Mouse (Mus musculus) neural tube, embryonic 14.5 days (tissue): ENCODE measurements around the gene Lrrc73. TPM values are rescaled to one million over a fixed set of nuclear protein-coding genes. Genes with fewer than 3 reads are reported as not detected.

ENCODE experiments used
- ATAC-seq: fragments of 200-750 bp; cut with Nextera tagmentation; 2 replicates; pipeline ENCODE4 v1.8.0; 2017; ENCODE audit warnings: low read depth, mild to moderate bottlenecking, moderate TSS enrichment, moderate library complexity
- H3K27ac ChIP-seq: fragments of 300-500 bp; sonication (generic); 2 replicates; pipeline ENCODE4 v1.5.1; 2014; ENCODE audit warnings: low read depth, mild to moderate bottlenecking, control low read depth, low read length, moderate library complexity, mixed read lengths
- H3K27me3 ChIP-seq: fragments of 300-500 bp; sonication (generic); 2 replicates; pipeline ENCODE4 v1.6.1; 2014; ENCODE audit warnings: low read length; ENCODE audit not compliant: control insufficient read depth, insufficient read depth
- H3K36me3 ChIP-seq: fragments of 300-500 bp; sonication (generic); 2 replicates; pipeline ENCODE4 v1.6.1; 2014; ENCODE audit warnings: low read length, mixed read lengths; ENCODE audit not compliant: control insufficient read depth, insufficient read depth
- H3K4me1 ChIP-seq: fragments of 300-500 bp; sonication (generic); 2 replicates; pipeline ENCODE4 v1.6.1; 2014; ENCODE audit warnings: low read length; ENCODE audit not compliant: control insufficient read depth, insufficient read depth
- H3K4me2 ChIP-seq: fragments of 300-500 bp; sonication (generic); 2 replicates; pipeline ENCODE4 v1.6.1; 2014; ENCODE audit warnings: mild to moderate bottlenecking, low read depth, low read length, control low read depth
- H3K4me3 ChIP-seq: fragments of 300-500 bp; sonication (generic); 2 replicates; pipeline ENCODE4 v1.5.1; 2014; ENCODE audit warnings: low read depth, low read length, control low read depth, mixed read lengths
- H3K9ac ChIP-seq: fragments of 300-500 bp; sonication (generic); replicated peaks from 2 replicates; pipeline ENCODE4 v1.6.1; 2014; ENCODE audit warnings: low read depth, mild to moderate bottlenecking, control low read depth, low read length, mixed read lengths
- H3K9me3 ChIP-seq: fragments of 300-500 bp; sonication (generic); 2 replicates; pipeline ENCODE4 v1.6.1; 2016; ENCODE audit warnings: low read length; ENCODE audit not compliant: control insufficient read depth
- WGBS: fragments of 180-500 bp; shearing (Covaris S2); extraction: QIAGEN DNeasy Blood & Tissue Kit; methylation state at CpG from one replicate; pipeline ENCODE4 v1.1.7; 2014; 5-methylcytosine and 5-hydroxymethylcytosine counted together
- polyA plus RNA-seq: library from polyadenylated mRNA; unstranded; fragments of >200 nt; fragmentation: Nextera tagmentation; extraction: Ambion mirVana; gene quantifications from 2 replicates; pipeline ENCODE4 v1.2.1, GENCODE M21; 2014

Lrrc73 gene
- 9.1 and 10.1 TPM in 2 replicates for polyA plus RNA-seq

DNA sequence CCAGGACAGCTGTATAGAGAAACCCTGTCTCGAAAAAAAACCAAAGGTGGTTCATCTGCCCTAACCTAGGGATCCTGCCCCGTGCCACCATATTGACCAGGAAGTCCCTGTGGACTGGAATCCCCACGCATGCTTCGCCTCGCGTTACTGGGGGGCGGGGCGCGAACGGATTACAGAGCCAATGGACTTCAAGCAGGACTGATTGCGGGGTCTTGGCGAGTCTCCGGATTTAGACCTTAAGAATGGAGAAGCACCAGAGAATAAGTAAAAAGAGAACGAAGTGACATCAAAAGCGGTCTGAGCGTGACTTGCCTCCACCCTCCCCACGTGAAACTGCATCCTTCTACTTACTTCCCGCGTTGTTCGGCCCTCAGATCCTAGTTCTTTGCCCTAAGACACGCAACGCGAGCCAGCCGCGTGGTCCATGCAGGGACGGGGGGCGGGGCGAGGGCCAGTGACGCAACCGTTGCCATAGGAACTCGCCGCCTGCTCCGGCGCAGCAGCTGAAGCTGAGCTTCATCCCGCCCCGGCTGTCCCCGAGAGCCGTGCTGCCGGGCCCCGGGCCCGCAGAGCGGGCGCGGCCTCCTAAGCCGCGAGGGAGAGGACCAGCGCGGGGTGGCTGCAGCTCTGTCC lies at the start of gene Lrrc73:
Lrrc73 (plus strand) TSS at position 80 of the 633 bp plus-strand sequence.
- Histone ChIP-seq H3K4me1 (peaks cover 23% of the 10 kb centered on the region), H3K9ac (peak within 1 kb of the TSS; percentile 82), H3K27ac (peak within 1 kb of the TSS; percentile 72), H3K27me3 (no peaks in the 10 kb centered on the region), H3K36me3 (peaks cover 20% of the 10 kb centered on the region; the same call in 1 of the 2 replicates), H3K4me2 (peak within 1 kb of the TSS; percentile 70), H3K4me3 (peak within 1 kb of the TSS; percentile 82), H3K9me3 (no peaks in the 10 kb centered on the region)
- ATAC-seq = peak; percentile 92
- 2% methylated on average over 40 of the region's 48 CpGs for WGBS

DNA sequence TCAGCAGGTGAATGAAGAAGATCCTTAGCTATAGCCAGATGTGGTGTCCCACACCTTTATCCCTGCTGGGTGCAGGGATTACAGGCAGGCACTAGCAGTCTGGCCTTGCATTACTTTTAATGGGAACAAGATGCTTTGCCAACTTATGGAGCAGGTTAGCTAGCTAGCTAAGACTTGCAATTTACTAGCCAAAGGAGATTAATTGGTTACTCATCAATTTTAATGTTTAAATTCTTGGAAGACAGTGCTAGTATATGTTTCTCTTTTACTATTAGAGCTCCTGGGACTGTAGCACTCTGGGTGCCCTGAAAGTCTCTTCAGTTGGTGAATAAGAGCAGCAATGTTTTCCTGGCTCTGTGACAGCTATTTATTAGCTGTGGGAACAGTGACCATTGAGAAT lies 46.7 kb upstream of the Lrrc73 start:
- ATAC-seq = no peak
- no peak overlapping the region for H3K9ac ChIP-seq

DNA sequence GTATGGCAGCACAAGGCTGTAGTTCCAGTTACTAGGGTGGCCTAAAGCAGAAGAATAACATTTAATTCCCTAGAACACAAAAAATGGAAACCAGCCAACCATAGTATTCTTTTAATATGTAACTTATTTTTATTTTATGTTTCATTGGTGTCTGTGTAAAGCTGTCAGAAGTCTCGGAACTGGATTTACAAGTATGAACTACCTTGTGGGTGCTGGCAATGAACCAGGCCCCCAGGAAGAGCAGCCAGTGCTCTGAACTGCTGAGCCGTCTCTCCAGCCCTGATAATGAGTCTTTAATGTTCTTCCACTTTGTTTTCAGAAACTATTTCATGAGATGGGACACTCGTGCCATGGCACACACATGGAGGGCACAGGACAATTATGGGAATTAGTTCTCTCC lies 42.8 kb upstream of the Lrrc73 start:
- no peaks in the 10 kb centered on the region for H3K9me3 ChIP-seq
- H3K4me1 ChIP-seq = no peaks in the 10 kb centered on the region
- H3K4me2 ChIP-seq = no peak overlapping the region
- peaks cover 62% of the 10 kb centered on the region for H3K36me3 ChIP-seq
- H3K27ac ChIP-seq = no peak overlapping the region
- H3K4me3 ChIP-seq = no peak overlapping the region
- no peaks in the 10 kb centered on the region for H3K27me3 ChIP-seq
- no peak for ATAC-seq
- no peak overlapping the region for H3K9ac ChIP-seq
- WGBS = 94% methylated on average over 3 of the region's 3 CpGs

More for the DNA sequence above, 46.7 kb upstream of the Lrrc73 start:
- Histone ChIP-seq H3K36me3 (peaks cover 36% of the 10 kb centered on the region), H3K4me1 (peaks cover 12% of the 10 kb centered on the region), H3K27me3 (no peaks in the 10 kb centered on the region), H3K4me3 (no peak overlapping the region), H3K9me3 (no peaks in the 10 kb centered on the region), H3K27ac (no peak overlapping the region), H3K4me2 (no peak overlapping the region)

- Histone ChIP-seq H3K4me2 (no peak overlapping the region), H3K36me3 (peaks cover 88% of the 10 kb centered on the region), H3K27ac (no peak overlapping the region), H3K9me3 (no peaks in the 10 kb centered on the region), H3K4me1 (no peaks in the 10 kb centered on the region), H3K4me3 (no peak overlapping the region), H3K9ac (no peak overlapping the region), H3K27me3 (no peaks in the 10 kb centered on the region)
- 91% methylated on average over 3 of the region's 3 CpGs for WGBS
- no peak for ATAC-seq
These were observed 31.7 kb upstream of the Lrrc73 start for GRCm38 (mm10) chr17:46221601-46222000.

DNA sequence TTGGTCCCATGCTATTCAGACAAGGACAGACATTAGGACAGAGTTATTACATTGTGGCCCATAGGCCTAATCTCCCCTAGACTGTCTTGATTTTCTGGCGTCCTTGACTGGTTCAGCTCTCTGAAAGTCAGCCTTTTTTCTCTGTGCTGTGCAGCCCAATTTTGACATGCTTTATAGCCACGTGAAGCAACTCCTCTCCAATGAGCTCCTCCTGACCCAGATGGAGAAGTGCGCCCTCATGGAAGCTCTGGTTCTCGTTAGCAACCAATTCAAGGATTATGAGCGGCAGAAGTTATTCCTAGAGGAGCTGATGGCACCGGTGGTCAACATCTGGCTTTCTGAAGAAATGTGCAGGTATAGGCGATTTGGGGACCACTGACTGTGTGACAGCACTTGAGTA lies 25.8 kb upstream of the Lrrc73 start:
- no peak for ATAC-seq
- H3K36me3 ChIP-seq = peaks cover 86% of the 10 kb centered on the region
- WGBS = 89% methylated on average over 7 of the region's 7 CpGs
- H3K27me3 ChIP-seq = no peaks in the 10 kb centered on the region
- no peak overlapping the region for H3K27ac ChIP-seq
- H3K4me3 ChIP-seq = no peak overlapping the region
- no peak overlapping the region for H3K9ac ChIP-seq
- no peak overlapping the region for H3K4me2 ChIP-seq
- no peaks in the 10 kb centered on the region for H3K9me3 ChIP-seq
- no peaks in the 10 kb centered on the region for H3K4me1 ChIP-seq

DNA sequence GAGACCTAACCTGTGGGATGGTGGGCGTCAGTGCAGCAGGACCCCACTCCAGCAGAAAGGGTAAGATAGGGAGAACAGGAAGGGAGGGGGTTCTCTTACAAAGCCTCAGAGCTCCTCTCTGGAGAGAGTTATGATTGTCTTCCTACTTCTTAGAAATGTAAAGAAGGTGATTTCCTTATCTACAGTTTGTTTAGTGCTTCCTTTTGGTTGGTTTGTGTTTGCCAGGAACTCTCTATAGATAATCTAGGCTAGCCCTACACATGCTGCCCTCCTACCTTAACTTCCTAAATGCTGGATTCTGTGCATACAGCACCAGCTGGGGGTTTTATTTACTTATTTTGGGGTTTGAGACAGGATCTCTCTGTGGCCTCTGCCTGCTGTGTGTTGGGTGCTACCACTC lies 17.3 kb upstream of the Lrrc73 start:
- ATAC-seq = no peak
- H3K36me3 ChIP-seq = peaks cover 62% of the 10 kb centered on the region
- WGBS = 85% methylated on average over 1 of the region's 1 CpGs

GRCm38 (mm10) chr17:46237079-46237478 lies 16.3 kb upstream of the Lrrc73 start:
- peaks cover 64% of the 10 kb centered on the region for H3K36me3 ChIP-seq
- no peaks in the 10 kb centered on the region for H3K4me1 ChIP-seq
- H3K27ac ChIP-seq = no peak overlapping the region
- no peak overlapping the region for H3K4me3 ChIP-seq
- no peak overlapping the region for H3K9ac ChIP-seq
- H3K4me2 ChIP-seq = no peak overlapping the region
- H3K27me3 ChIP-seq = no peaks in the 10 kb centered on the region
- ATAC-seq = no peak
- 92% methylated on average over 6 of the region's 6 CpGs for WGBS
- H3K9me3 ChIP-seq = no peaks in the 10 kb centered on the region

More for the DNA sequence above, 17.3 kb upstream of the Lrrc73 start:
- no peaks in the 10 kb centered on the region for H3K27me3 ChIP-seq
- H3K27ac ChIP-seq = no peak overlapping the region
- H3K9ac ChIP-seq = no peak overlapping the region
- no peaks in the 10 kb centered on the region for H3K9me3 ChIP-seq
- no peak overlapping the region for H3K4me3 ChIP-seq
- no peak overlapping the region for H3K4me2 ChIP-seq
- H3K4me1 ChIP-seq = no peaks in the 10 kb centered on the region

DNA sequence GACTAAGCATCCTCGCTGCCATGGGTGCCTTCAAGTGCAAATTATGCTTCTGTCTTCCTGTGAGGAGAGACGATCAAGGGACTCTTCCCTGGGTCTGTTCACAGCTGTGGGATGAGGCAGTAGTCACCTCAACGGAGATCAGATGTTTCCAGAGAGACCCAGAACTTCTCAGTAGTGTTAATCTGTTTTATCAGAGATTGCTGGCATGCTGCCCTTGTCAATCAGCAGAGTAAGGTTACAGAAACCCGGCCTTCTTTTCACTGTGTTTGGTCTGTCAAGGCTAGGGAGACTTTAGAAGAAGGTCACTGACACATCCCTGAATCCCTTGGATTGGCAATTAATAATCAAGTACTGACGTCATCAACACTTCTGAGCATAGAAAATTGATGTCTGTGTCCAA lies 15.9 kb upstream of the Lrrc73 start:
- Histone ChIP-seq H3K4me2 (no peak overlapping the region), H3K9me3 (no peaks in the 10 kb centered on the region), H3K9ac (no peak overlapping the region), H3K36me3 (peaks cover 68% of the 10 kb centered on the region), H3K27me3 (no peaks in the 10 kb centered on the region), H3K27ac (no peak overlapping the region), H3K4me1 (no peaks in the 10 kb centered on the region), H3K4me3 (no peak overlapping the region)
- WGBS = 92% methylated on average over 5 of the region's 5 CpGs
- no peak for ATAC-seq

- Histone ChIP-seq H3K27me3 (no peaks in the 10 kb centered on the region), H3K4me1 (no peaks in the 10 kb centered on the region), H3K4me2 (no peak overlapping the region), H3K9ac (no peak overlapping the region), H3K4me3 (no peak overlapping the region), H3K27ac (no peak overlapping the region), H3K9me3 (no peaks in the 10 kb centered on the region), H3K36me3 (peaks cover 70% of the 10 kb centered on the region)
- ATAC-seq = no peak
- 95% methylated on average over 15 of the region's 15 CpGs for WGBS
These were observed 13.7 kb upstream of the Lrrc73 start for GRCm38 (mm10) chr17:46239516-46240114.
